8 mouse cellular contexts compared by ENCODE assay signal in the genomic region with DNA sequence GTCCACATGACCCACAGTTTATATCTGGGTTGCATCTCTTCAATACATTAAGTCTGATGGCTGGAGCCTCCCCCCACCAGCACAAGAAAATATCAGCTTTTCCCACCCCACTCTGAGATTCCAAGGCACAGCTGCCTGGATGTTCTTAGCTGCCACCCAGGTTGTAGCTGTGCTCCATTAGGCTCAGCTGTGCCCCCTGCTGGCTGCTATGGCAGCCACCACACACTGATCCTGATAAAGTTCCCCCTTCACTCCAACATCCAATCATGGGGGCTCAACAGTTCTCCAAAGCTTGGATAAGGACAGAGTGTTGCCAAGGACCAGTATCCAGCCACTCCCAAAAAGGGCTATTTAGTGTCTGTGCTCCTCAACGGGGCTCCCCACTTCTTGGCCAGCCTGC. TPM values are rescaled to one million over a fixed set of nuclear protein-coding genes. Genes with fewer than 3 reads are reported as not detected.
DNase-seq lines count a peak whose midpoint lies in the region; ATAC-seq and TF ChIP-seq lines count a peak whose summit lies in the region.

No protein-coding gene starts in this region.

- H3K9me3 ChIP-seq in kidney, embryonic 14.5 days (ENCODE audit: control insufficient read depth, low read length): no peaks in the 10 kb centered on the region
- H3K9me3 ChIP-seq in liver, embryonic 14.5 days (ENCODE audit: control insufficient read depth, low read length): no peaks in the 10 kb centered on the region

- no peak overlapping the region for H3K4me3 ChIP-seq in kidney, embryonic 14.5 days (ENCODE audit: low read length)
- H3K4me3 ChIP-seq in liver, embryonic 14.5 days (ENCODE audit: insufficient read depth in 1 of 2, low read depth in 2 of 2, low read length in 2 of 2): no peak overlapping the region

- H3K9ac ChIP-seq in kidney, embryonic 14.5 days (ENCODE audit: low read depth, low read length): no peak overlapping the region
- no peak overlapping the region for H3K9ac ChIP-seq in liver, embryonic 14.5 days (replicated peaks)

- TF ChIP-seq EP300 in liver, embryonic 14.5 days (IDR thresholded peaks at IDR 0.05; ENCODE audit: low read depth): no peak

- H3K4me1 ChIP-seq in kidney, embryonic 14.5 days (ENCODE audit: control insufficient read depth, insufficient read depth, low read length): no peaks in the 10 kb centered on the region
- H3K4me1 ChIP-seq in liver, embryonic 14.5 days (replicated peaks; ENCODE audit: control insufficient read depth in 2 of 2, insufficient read depth in 2 of 2, low read length in 1 of 2): no peaks in the 10 kb centered on the region

- no peaks in the 10 kb centered on the region for H3K27me3 ChIP-seq in kidney, embryonic 14.5 days (ENCODE audit: control insufficient read depth, insufficient read depth, low read length)
- no peaks in the 10 kb centered on the region for H3K27me3 ChIP-seq in liver, embryonic 14.5 days (ENCODE audit: control insufficient read depth, insufficient read depth, low read length)

- WGBS in kidney, embryonic 14.5 days: 65% methylated on average over 1 of the region's 1 CpGs
- 43% methylated on average over 1 of the region's 1 CpGs for WGBS in liver, embryonic 14.5 days (ENCODE audit: insufficient replicate concordance)

- H3K27ac ChIP-seq in kidney, embryonic 14.5 days (ENCODE audit: low read depth, low read length): no peak overlapping the region
- no peak overlapping the region for H3K27ac ChIP-seq in liver, embryonic 14.5 days

- peak; percentile 18 for DNase-seq in kidney, adult 11 months
- peak; percentile 26 for DNase-seq in A20 (ENCODE audit: low read depth, low spot score)
- DNase-seq in ES-CJ7 (ENCODE audit: low read depth, low spot score): peak; percentile 54
- peak in 1 of 3 experiments; percentile 1 for DNase-seq in liver, embryonic 14.5 days (ENCODE audit: low read depth in 3 of 3, low spot score in 3 of 3)
- peak; percentile 10 to 20 for DNase-seq in thymus, postnatal 36 days
- no peak for DNase-seq in frontal cortex, postnatal 36 days (ENCODE audit: low spot score in 2 of 2)

- H3K4me2 ChIP-seq in kidney, embryonic 14.5 days (replicated peaks; ENCODE audit: low read depth, low read length): no peak overlapping the region
- H3K4me2 ChIP-seq in liver, embryonic 14.5 days (ENCODE audit: low read depth): no peak overlapping the region

- peak; percentile 78 for TF ChIP-seq CTCF in liver, embryonic 14.5 days (IDR thresholded peaks at IDR 0.05; ENCODE audit: low read depth)

- no peak for ATAC-seq in kidney, embryonic 14.5 days (ENCODE audit: low FRiP score, low TSS enrichment)
- peak; percentile 56; the same call in 1 of the 2 replicates for ATAC-seq in common myeloid progenitor, adult 5-6 weeks (replicated peaks; ENCODE audit: low read depth, poor library complexity, severe bottlenecking)
- ATAC-seq in liver, embryonic 14.5 days (ENCODE audit: insufficient read depth): no peak

- no peaks in the 10 kb centered on the region for H3K36me3 ChIP-seq in kidney, embryonic 14.5 days (ENCODE audit: control insufficient read depth, insufficient read depth, low read length)
- no peaks in the 10 kb centered on the region for H3K36me3 ChIP-seq in liver, embryonic 14.5 days (replicated peaks; ENCODE audit: control insufficient read depth, insufficient read depth, low read depth)

RNA-seq across cellular contexts. Expression of gene Slc1a1, which starts 48.3 kb away (rescaled TPM):
- 1.2 and 1.3 TPM in 2 replicates for polyA plus RNA-seq in kidney, embryonic 14.5 days (2014; fragmentation: Nextera tagmentation; extraction: Ambion mirVana)
- not detected in 2 replicates for total RNA-seq in common myeloid progenitor, adult 5-6 weeks (2017)
- 0.04 TPM in 1 of 2 replicates, not detected in the other for polyA plus RNA-seq in liver, embryonic 14.5 days (2012; rRNA removed)
- polyA plus RNA-seq in liver, embryonic 14.5 days (2014; fragmentation: Nextera tagmentation; extraction: Ambion mirVana): not detected in 2 replicates

Comparison
In these comparisons a context has a peak if more than half of its experiments do, and no peak if none do; other contexts are left out.
1. DNase-seq: peak in kidney, adult 11 months (single experiment), A20 (single experiment), ES-CJ7 (single experiment) and thymus, postnatal 36 days (2 of 2); none in frontal cortex, postnatal 36 days (0 of 2).